Mouse (Mus musculus) ovary, postnatal 36 days (tissue): ENCODE results near the gene Scn4a.
"Not testable (repeated sequence)": the region's sequence is repeated elsewhere in the genome, so short reads cannot be mapped to it uniquely, and the experiment has no call there.

ENCODE experiments used
- DNase-seq: peaks from one replicate; pipeline ENCODE4 v3.0.0; 2022; ENCODE audit warnings: low spot score, mixed read lengths

Gene Scn4a

GRCm38 (mm10) chr11:106353188-106353587 lies at the start of gene Scn4a:
Scn4a (minus strand) TSS chr11:106353288.
- DNase-seq, result no peak

GRCm38 (mm10) chr11:106398481-106398880 lies 45.4 kb upstream of the Scn4a start:
- no peak for DNase-seq

GRCm38 (mm10) chr11:106397656-106398055 lies 44.6 kb upstream of the Scn4a start:
- no peak for DNase-seq

- DNase-seq, result not testable (repeated sequence)
These were observed 41.0 kb upstream of the Scn4a start for GRCm38 (mm10) chr11:106394055-106394454.

GRCm38 (mm10) chr11:106393331-106393616 lies 40.2 kb upstream of the Scn4a start:
- DNase-seq, result no peak

- DNase-seq, result no peak
These were observed 39.7 kb upstream of the Scn4a start for GRCm38 (mm10) chr11:106392597-106393330.

GRCm38 (mm10) chr11:106391546-106392188 lies 38.6 kb upstream of the Scn4a start:
- DNase-seq, result peak; percentile 43

- no peak for DNase-seq
These were observed 37.7 kb upstream of the Scn4a start for GRCm38 (mm10) chr11:106390757-106391156.

- no peak for DNase-seq
These were observed 36.5 kb upstream of the Scn4a start for GRCm38 (mm10) chr11:106389611-106390010.

- no peak for DNase-seq
These were observed 34.7 kb upstream of the Scn4a start, which contains the start of gene Icam2 for GRCm38 (mm10) chr11:106387791-106388216. Icam2 (minus strand) TSS chr11:106388075.

GRCm38 (mm10) chr11:106387020-106387419 lies 33.9 kb upstream of the Scn4a start:
- no peak for DNase-seq

- no peak for DNase-seq
These were observed 33.3 kb upstream of the Scn4a start for GRCm38 (mm10) chr11:106386409-106386808.

- DNase-seq, result no peak
These were observed 30.1 kb upstream of the Scn4a start for GRCm38 (mm10) chr11:106383051-106383790.

- no peak for DNase-seq
These were observed 29.3 kb upstream of the Scn4a start for GRCm38 (mm10) chr11:106382424-106382823.

GRCm38 (mm10) chr11:106381883-106382282 lies 28.8 kb upstream of the Scn4a start:
- no peak for DNase-seq

- no peak for DNase-seq
These were observed 27.9 kb upstream of the Scn4a start for GRCm38 (mm10) chr11:106381011-106381410.

GRCm38 (mm10) chr11:106374979-106375378 lies 21.9 kb upstream of the Scn4a start:
- DNase-seq, result no peak

GRCm38 (mm10) chr11:106374559-106374958 lies 21.5 kb upstream of the Scn4a start:
- no peak for DNase-seq

GRCm38 (mm10) chr11:106373998-106374397 lies 20.9 kb upstream of the Scn4a start:
- DNase-seq, result no peak

- peak; percentile 78 for DNase-seq
These were observed 13.2 kb upstream of the Scn4a start for GRCm38 (mm10) chr11:106366316-106366715.

- no peak for DNase-seq
These were observed 12.3 kb upstream of the Scn4a start, which contains the start of gene Prr29 for GRCm38 (mm10) chr11:106365366-106365765. Prr29 (plus strand) TSS chr11:106365472.

GRCm38 (mm10) chr11:106364712-106365111 lies 11.6 kb upstream of the Scn4a start:
- DNase-seq, result peak; percentile 37

GRCm38 (mm10) chr11:106359350-106359749 lies 6.3 kb upstream of the Scn4a start:
- no peak for DNase-seq
